ENCODE assay signal across 8 mouse cellular contexts in genomic region chr15:83210229-83210628, GRCm38 (mm10). TPM values are rescaled to one million over a fixed set of nuclear protein-coding genes. Genes with fewer than 3 reads are reported as not detected.
DNase-seq lines count a peak whose midpoint lies in the region; ATAC-seq and TF ChIP-seq lines count a peak whose summit lies in the region.

No protein-coding gene starts in this region.

- H3K27me3 ChIP-seq in embryonic facial prominence, embryonic 11.5 days (ENCODE audit: control insufficient read depth, insufficient read depth, low read length): no peaks in the 10 kb centered on the region
- no peaks in the 10 kb centered on the region for H3K27me3 ChIP-seq in heart, embryonic 11.5 days (ENCODE audit: control insufficient read depth, insufficient read depth, low read length)
- no peaks in the 10 kb centered on the region for H3K27me3 ChIP-seq in kidney, embryonic 14.5 days (ENCODE audit: control insufficient read depth, insufficient read depth, low read length)
- no peaks in the 10 kb centered on the region for H3K27me3 ChIP-seq in liver, adult 2 months (ENCODE audit: control insufficient read depth, insufficient read depth, low read length)

- TF ChIP-seq POLR2A in liver, adult 2 months (IDR thresholded peaks at IDR 0.05; ENCODE audit: extremely low read depth, insufficient read depth, low read length): no peak

- WGBS in embryonic facial prominence, embryonic 11.5 days: 22% methylated on average over 11 of the region's 11 CpGs
- WGBS in heart, embryonic 11.5 days (ENCODE audit: insufficient replicate concordance): 18% methylated on average over 11 of the region's 11 CpGs
- 23% methylated on average over 11 of the region's 11 CpGs for WGBS in kidney, embryonic 14.5 days
- WGBS in liver, adult 2 months: 25% methylated on average over 11 of the region's 11 CpGs

- H3K27ac ChIP-seq in embryonic facial prominence, embryonic 11.5 days (replicated peaks; ENCODE audit: low read depth, low read length): no peak overlapping the region
- no peak overlapping the region for H3K27ac ChIP-seq in heart, embryonic 11.5 days (ENCODE audit: low read depth, low read length)
- H3K27ac ChIP-seq in kidney, embryonic 14.5 days (ENCODE audit: low read depth, low read length): no peak overlapping the region
- H3K27ac ChIP-seq in liver, adult 2 months (replicated peaks; ENCODE audit: insufficient read depth, low read depth, low read length): no peak overlapping the region

- no peaks in the 10 kb centered on the region for H3K4me1 ChIP-seq in embryonic facial prominence, embryonic 11.5 days (ENCODE audit: control insufficient read depth, insufficient read depth, low read length)
- peaks cover 3% of the 10 kb centered on the region; the same call in 1 of the 2 replicates for H3K4me1 ChIP-seq in heart, embryonic 11.5 days (ENCODE audit: control insufficient read depth, insufficient read depth, low read length)
- peaks cover 8% of the 10 kb centered on the region; the same call in 1 of the 2 replicates for H3K4me1 ChIP-seq in kidney, embryonic 14.5 days (ENCODE audit: control insufficient read depth, insufficient read depth, low read length)
- no peaks in the 10 kb centered on the region; the same call in 1 of the 2 replicates for H3K4me1 ChIP-seq in liver, adult 2 months (ENCODE audit: control insufficient read depth, insufficient read depth, low read length)

- TF ChIP-seq CTCF in liver, adult 2 months (IDR thresholded peaks at IDR 0.05; ENCODE audit: low read depth, low read length): peak; percentile 13; the same call in 1 of the 2 replicates

- peak; percentile 66 for DNase-seq in 3T3-L1 (ENCODE audit: low read depth, low spot score)
- peak; percentile 54 for DNase-seq in adipocyte (ENCODE audit: low spot score)
- DNase-seq in embryonic facial prominence, embryonic 11.5 days (ENCODE audit: low spot score): peak; percentile 80
- peak; percentile 26 for DNase-seq in liver, adult 2 months (ENCODE audit: extremely low read depth, low read depth, low spot score)
- peak; percentile 7 to 32 for DNase-seq in natural killer cell, adult 2 months (ENCODE audit: low spot score in 2 of 2)
- peak; percentile 28 for DNase-seq in thymus, postnatal 0 days (ENCODE audit: low spot score)

- ATAC-seq in embryonic facial prominence, embryonic 11.5 days (replicated peaks; ENCODE audit: insufficient number of reproducible peaks, low FRiP score, low TSS enrichment, low read depth): no peak
- no peak for ATAC-seq in heart, embryonic 11.5 days (replicated peaks; ENCODE audit: insufficient number of reproducible peaks, low FRiP score, low TSS enrichment)
- peak; percentile 38; the same call in 1 of the 2 replicates for ATAC-seq in kidney, embryonic 14.5 days (ENCODE audit: low FRiP score, low TSS enrichment)

- no peaks in the 10 kb centered on the region for H3K9me3 ChIP-seq in embryonic facial prominence, embryonic 11.5 days (replicated peaks; ENCODE audit: control insufficient read depth, low read length)
- no peaks in the 10 kb centered on the region for H3K9me3 ChIP-seq in heart, embryonic 11.5 days (replicated peaks; ENCODE audit: control insufficient read depth, low read length)
- H3K9me3 ChIP-seq in kidney, embryonic 14.5 days (ENCODE audit: control insufficient read depth, low read length): no peaks in the 10 kb centered on the region

- no peaks in the 10 kb centered on the region for H3K79me2 ChIP-seq in liver, adult 2 months (ENCODE audit: control insufficient read depth, insufficient read depth, low read length)

- no peaks in the 10 kb centered on the region for H3K36me3 ChIP-seq in embryonic facial prominence, embryonic 11.5 days (replicated peaks; ENCODE audit: control insufficient read depth, insufficient read depth, low read depth, low read length)
- no peaks in the 10 kb centered on the region for H3K36me3 ChIP-seq in heart, embryonic 11.5 days (ENCODE audit: control insufficient read depth, insufficient read depth, low read length)
- H3K36me3 ChIP-seq in kidney, embryonic 14.5 days (ENCODE audit: control insufficient read depth, insufficient read depth, low read length): no peaks in the 10 kb centered on the region
- no peaks in the 10 kb centered on the region for H3K36me3 ChIP-seq in liver, adult 2 months (ENCODE audit: control insufficient read depth, insufficient read depth, low read length)

- H3K4me3 ChIP-seq in embryonic facial prominence, embryonic 11.5 days (ENCODE audit: low read depth, low read length): peak overlapping the region; percentile 9; the same call in 1 of the 2 replicates
- peak overlapping the region; percentile 9; the same call in 1 of the 2 replicates for H3K4me3 ChIP-seq in heart, embryonic 11.5 days (ENCODE audit: low read depth, low read length)
- peak overlapping the region; percentile 17 for H3K4me3 ChIP-seq in kidney, embryonic 14.5 days (ENCODE audit: low read length)
- H3K4me3 ChIP-seq in liver, adult 2 months (ENCODE audit: insufficient read depth, low read depth, low read length): no peak overlapping the region

- peak overlapping the region; percentile 49 for H3K4me2 ChIP-seq in embryonic facial prominence, embryonic 11.5 days (ENCODE audit: low read depth, low read length)
- H3K4me2 ChIP-seq in heart, embryonic 11.5 days: peak overlapping the region; percentile 55
- peak overlapping the region; percentile 50 for H3K4me2 ChIP-seq in kidney, embryonic 14.5 days (replicated peaks; ENCODE audit: low read depth, low read length)

- H3K9ac ChIP-seq in embryonic facial prominence, embryonic 11.5 days (replicated peaks; ENCODE audit: low read length): no peak overlapping the region
- no peak overlapping the region for H3K9ac ChIP-seq in heart, embryonic 11.5 days (ENCODE audit: low read depth, low read length)
- peak overlapping the region; percentile 23; the same call in 1 of the 2 replicates for H3K9ac ChIP-seq in kidney, embryonic 14.5 days (ENCODE audit: low read depth, low read length)
- no peak overlapping the region; the same call in 1 of the 2 replicates for H3K9ac ChIP-seq in liver, adult 2 months (ENCODE audit: low read depth, low read length)

RNA-seq across cellular contexts. Expression of gene Cyb5r3, which starts 37.8 kb away (rescaled TPM):
- 106 and 117 TPM in 2 replicates for polyA plus RNA-seq in embryonic facial prominence, embryonic 11.5 days (2014; fragmentation: Nextera tagmentation; extraction: Ambion mirVana)
- polyA plus RNA-seq in heart, embryonic 11.5 days (2014; fragmentation: Nextera tagmentation; extraction: Ambion mirVana): 154 and 162 TPM in 2 replicates
- 144 and 175 TPM in 2 replicates for polyA plus RNA-seq in kidney, embryonic 14.5 days (2014; fragmentation: Nextera tagmentation; extraction: Ambion mirVana)
- 155 TPM in 2 replicates for total RNA-seq in liver, adult 2 months (2014; rRNA removed)
- polyA plus RNA-seq in liver, adult 2 months (2012; rRNA removed): 424 and 500 TPM in 2 replicates
- 33.9 and 38.1 TPM in 2 replicates for polyA plus RNA-seq in thymus, postnatal 0 days (2015; fragmentation: Nextera tagmentation; extraction: Ambion mirVana)

RNA-seq across cellular contexts. Expression of gene A4galt, which starts 41.3 kb away (rescaled TPM):
- polyA plus RNA-seq in embryonic facial prominence, embryonic 11.5 days (2014; fragmentation: Nextera tagmentation; extraction: Ambion mirVana): 0.28 and 1.1 TPM in 2 replicates
- polyA plus RNA-seq in heart, embryonic 11.5 days (2014; fragmentation: Nextera tagmentation; extraction: Ambion mirVana): 0.17 and 0.55 TPM in 2 replicates
- 14.8 and 19.9 TPM in 2 replicates for polyA plus RNA-seq in kidney, embryonic 14.5 days (2014; fragmentation: Nextera tagmentation; extraction: Ambion mirVana)
- total RNA-seq in liver, adult 2 months (2014; rRNA removed): 0.28 and 0.54 TPM in 2 replicates
- 0.46 and 0.54 TPM in 2 replicates for polyA plus RNA-seq in liver, adult 2 months (2012; rRNA removed)
- 2.2 and 2.4 TPM in 2 replicates for polyA plus RNA-seq in thymus, postnatal 0 days (2015; fragmentation: Nextera tagmentation; extraction: Ambion mirVana)

Comparison
In these comparisons a context has a peak if more than half of its experiments do, and no peak if none do; other contexts are left out.
1. DNase-seq: peak in every context shown above with its lines; median percentile 80 in embryonic facial prominence, embryonic 11.5 days; 66 in 3T3-L1; 54 in adipocyte; 28 in thymus, postnatal 0 days; 26 in liver, adult 2 months; 20 in natural killer cell, adult 2 months.